Mouse (Mus musculus): Measurements from ENCODE around the gene Map7d1. TPM values are rescaled to one million over a fixed set of nuclear protein-coding genes. Genes with fewer than 3 reads are reported as not detected.

Map7d1 gene
- polyA plus RNA-seq, 1 experiment: 83.0 TPM

- no peak overlapping the region for H3K27ac ChIP-seq (ENCODE audit: insufficient read depth, low read length)
- no peak overlapping the region for H3K4me3 ChIP-seq (ENCODE audit: insufficient read depth, low read length)
- no peaks in the 10 kb centered on the region for H3K4me1 ChIP-seq (ENCODE audit: control insufficient read depth, insufficient read depth, low read length)
- TF ChIP-seq POLR2A (IDR thresholded peaks at IDR 0.05; ENCODE audit: low read depth, low read length): no peak
These were observed 34.2 kb upstream of the Map7d1 start for GRCm38 (mm10) chr4:126290314-126290713.

- no peak overlapping the region for H3K4me3 ChIP-seq (ENCODE audit: insufficient read depth, low read length)
- H3K4me1 ChIP-seq (ENCODE audit: control insufficient read depth, insufficient read depth, low read length): no peaks in the 10 kb centered on the region
- no peak overlapping the region for H3K27ac ChIP-seq (ENCODE audit: insufficient read depth, low read length)
- TF ChIP-seq POLR2A (IDR thresholded peaks at IDR 0.05; ENCODE audit: low read depth, low read length): no peak
- no peak for TF ChIP-seq CTCF (IDR thresholded peaks at IDR 0.05; ENCODE audit: borderline replicate concordance, insufficient read depth, low read length)
These were observed 32.0 kb upstream of the Map7d1 start for GRCm38 (mm10) chr4:126288085-126288666.

GRCm38 (mm10) chr4:126287302-126287995 lies 31.3 kb upstream of the Map7d1 start:
- Histone ChIP-seq H3K4me3 (ENCODE audit: insufficient read depth, low read length) (no peak overlapping the region), H3K27ac (ENCODE audit: insufficient read depth, low read length) (no peak overlapping the region), H3K4me1 (ENCODE audit: control insufficient read depth, insufficient read depth, low read length) (no peaks in the 10 kb centered on the region)
- no peak for TF ChIP-seq POLR2A (IDR thresholded peaks at IDR 0.05; ENCODE audit: low read depth, low read length)
- no peak for TF ChIP-seq CTCF (IDR thresholded peaks at IDR 0.05; ENCODE audit: borderline replicate concordance, insufficient read depth, low read length)

GRCm38 (mm10) chr4:126286492-126286891 lies 30.3 kb upstream of the Map7d1 start, which contains the start of gene Col8a2:
Col8a2 (plus strand) TSS chr4:126286793.
- Histone ChIP-seq H3K27ac (ENCODE audit: insufficient read depth, low read length) (no peak within 1 kb of the TSS), H3K4me3 (ENCODE audit: insufficient read depth, low read length) (peak within 1 kb of the TSS; percentile 40), H3K4me1 (ENCODE audit: control insufficient read depth, insufficient read depth, low read length) (no peaks in the 10 kb centered on the region)
- TF ChIP-seq CTCF (IDR thresholded peaks at IDR 0.05; ENCODE audit: borderline replicate concordance, insufficient read depth, low read length) (no peak), POLR2A (IDR thresholded peaks at IDR 0.05; ENCODE audit: low read depth, low read length) (no peak)

- no peak for TF ChIP-seq POLR2A (IDR thresholded peaks at IDR 0.05; ENCODE audit: low read depth, low read length)
- TF ChIP-seq CTCF (IDR thresholded peaks at IDR 0.05; ENCODE audit: borderline replicate concordance, insufficient read depth, low read length): no peak
- Histone ChIP-seq H3K4me3 (ENCODE audit: insufficient read depth, low read length) (no peak overlapping the region), H3K4me1 (ENCODE audit: control insufficient read depth, insufficient read depth, low read length) (no peaks in the 10 kb centered on the region), H3K27ac (ENCODE audit: insufficient read depth, low read length) (no peak overlapping the region)
These were observed 27.4 kb upstream of the Map7d1 start for GRCm38 (mm10) chr4:126283582-126283981.

GRCm38 (mm10) chr4:126281706-126282105 lies 25.6 kb upstream of the Map7d1 start:
- H3K27ac ChIP-seq (ENCODE audit: insufficient read depth, low read length): no peak overlapping the region
- H3K4me1 ChIP-seq (ENCODE audit: control insufficient read depth, insufficient read depth, low read length): no peaks in the 10 kb centered on the region
- no peak overlapping the region for H3K4me3 ChIP-seq (ENCODE audit: insufficient read depth, low read length)
- TF ChIP-seq CTCF (IDR thresholded peaks at IDR 0.05; ENCODE audit: borderline replicate concordance, insufficient read depth, low read length) (no peak), POLR2A (IDR thresholded peaks at IDR 0.05; ENCODE audit: low read depth, low read length) (no peak)

GRCm38 (mm10) chr4:126278961-126279360 lies 22.8 kb upstream of the Map7d1 start:
- Histone ChIP-seq H3K4me3 (ENCODE audit: insufficient read depth, low read length) (no peak overlapping the region), H3K27ac (ENCODE audit: insufficient read depth, low read length) (no peak overlapping the region), H3K4me1 (ENCODE audit: control insufficient read depth, insufficient read depth, low read length) (no peaks in the 10 kb centered on the region)
- TF ChIP-seq POLR2A (IDR thresholded peaks at IDR 0.05; ENCODE audit: low read depth, low read length) (no peak), CTCF (IDR thresholded peaks at IDR 0.05; ENCODE audit: borderline replicate concordance, insufficient read depth, low read length) (no peak)

GRCm38 (mm10) chr4:126278565-126278915 lies 22.4 kb upstream of the Map7d1 start:
- no peak for TF ChIP-seq POLR2A (IDR thresholded peaks at IDR 0.05; ENCODE audit: low read depth, low read length)
- TF ChIP-seq CTCF (IDR thresholded peaks at IDR 0.05; ENCODE audit: borderline replicate concordance, insufficient read depth, low read length): no peak
- no peak overlapping the region for H3K27ac ChIP-seq (ENCODE audit: insufficient read depth, low read length)
- H3K4me3 ChIP-seq (ENCODE audit: insufficient read depth, low read length): no peak overlapping the region
- no peaks in the 10 kb centered on the region for H3K4me1 ChIP-seq (ENCODE audit: control insufficient read depth, insufficient read depth, low read length)

- TF ChIP-seq POLR2A (IDR thresholded peaks at IDR 0.05; ENCODE audit: low read depth, low read length) (no peak), CTCF (IDR thresholded peaks at IDR 0.05; ENCODE audit: borderline replicate concordance, insufficient read depth, low read length) (peak; percentile 76; the same call in 1 of the 2 replicates)
- H3K4me1 ChIP-seq (ENCODE audit: control insufficient read depth, insufficient read depth, low read length): no peaks in the 10 kb centered on the region
- no peak overlapping the region for H3K4me3 ChIP-seq (ENCODE audit: insufficient read depth, low read length)
- no peak overlapping the region for H3K27ac ChIP-seq (ENCODE audit: insufficient read depth, low read length)
These were observed 21.9 kb upstream of the Map7d1 start for GRCm38 (mm10) chr4:126277906-126278564.

GRCm38 (mm10) chr4:126275681-126276131 lies 19.6 kb upstream of the Map7d1 start:
- no peaks in the 10 kb centered on the region for H3K4me1 ChIP-seq (ENCODE audit: control insufficient read depth, insufficient read depth, low read length)
- peak overlapping the region; percentile 17; the same call in 1 of the 2 replicates for H3K27ac ChIP-seq (ENCODE audit: insufficient read depth, low read length)
- TF ChIP-seq POLR2A (IDR thresholded peaks at IDR 0.05; ENCODE audit: low read depth, low read length) (no peak), CTCF (IDR thresholded peaks at IDR 0.05; ENCODE audit: borderline replicate concordance, insufficient read depth, low read length) (no peak)
- H3K4me3 ChIP-seq (ENCODE audit: insufficient read depth, low read length): no peak overlapping the region
